ENCODE assay signal across 11 mouse cellular contexts in the genomic region with DNA sequence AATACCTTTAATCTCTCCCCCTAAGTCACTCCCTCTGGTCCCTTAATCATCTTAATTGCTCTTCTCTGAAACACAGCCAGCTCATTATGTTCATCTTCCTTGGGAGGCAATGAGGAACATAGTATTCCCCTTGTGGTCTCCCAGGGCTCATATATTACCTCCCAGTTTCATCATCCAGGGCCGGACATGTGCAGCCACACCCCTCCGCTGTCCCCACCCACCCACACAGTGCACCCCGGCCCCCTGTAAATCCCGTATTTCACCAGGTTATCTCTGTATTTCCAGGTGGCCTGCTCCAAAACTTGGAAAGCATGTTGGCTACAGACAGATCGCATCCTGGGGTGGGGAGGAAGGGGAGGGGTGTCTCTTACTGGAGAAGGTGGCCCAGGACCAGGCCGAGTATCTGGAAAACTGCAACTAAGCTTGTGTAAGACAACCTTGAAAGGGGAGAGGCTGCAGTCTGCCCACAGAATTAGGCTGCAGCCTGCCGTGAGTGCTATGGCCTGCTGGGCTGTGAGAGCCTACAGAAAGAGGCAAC.
DNase-seq lines count a peak whose midpoint lies in the region; ATAC-seq lines count a peak whose summit lies in the region.
"Had no signal": no experiment of that assay in that cellular context is flagged by ENCODE, and none has a peak within 500 bp of the region (broad histone marks: within the 10 kb centered on the region; RNA-seq: fewer than 3 reads in every experiment).

No protein-coding gene starts in this region.

- peak overlapping the region; percentile 62 for H3K27ac ChIP-seq in heart, embryonic 10.5 days
- no peak overlapping the region for H3K27ac ChIP-seq in midbrain, embryonic 16.5 days (ENCODE audit: low read length)
- H3K27ac ChIP-seq in midbrain, embryonic 14.5 days (replicated peaks; ENCODE audit: low read depth, low read length), result no peak overlapping the region
- peak overlapping the region; percentile 69 for H3K27ac ChIP-seq in limb, embryonic 10.5 days
- H3K27ac ChIP-seq: layer of hippocampus, adult 2 months had no signal

- H3K4me2 ChIP-seq in midbrain, embryonic 16.5 days (ENCODE audit: low read length), result no peak overlapping the region
- no peak overlapping the region for H3K4me2 ChIP-seq in midbrain, embryonic 14.5 days (ENCODE audit: low read length)

- no peak for DNase-seq in heart, embryonic 10.5 days (ENCODE audit: low spot score)
- no peak for DNase-seq in heart, postnatal 4 days
- DNase-seq in midbrain, embryonic 14.5 days, result no peak
- no peak for DNase-seq in limb, embryonic 10.5 days (ENCODE audit: low spot score)
- DNase-seq in testis, postnatal 14 days (ENCODE audit: low spot score), result peak; percentile 60
- DNase-seq in adrenal gland, postnatal 10 days, result no peak
- DNase-seq in spleen, postnatal 36 days (ENCODE audit: low spot score in 2 of 2), result no peak
- DNase-seq: lung, postnatal 36 days had no signal

- H3K9ac ChIP-seq in midbrain, embryonic 16.5 days (ENCODE audit: low read depth, low read length), result no peak overlapping the region
- H3K9ac ChIP-seq in midbrain, embryonic 14.5 days (replicated peaks; ENCODE audit: low read length), result no peak overlapping the region

- ATAC-seq in midbrain, embryonic 16.5 days, result 0 out of 2 replicates have a peak, but pooled peaks have one; percentile 32
- no peak for ATAC-seq in midbrain, embryonic 14.5 days (ENCODE audit: low FRiP score, low TSS enrichment)
- ATAC-seq: CD4-positive, CD25-positive, alpha-beta regulatory T cell, adult 4 months had no signal

- WGBS in heart, embryonic 10.5 days, result 38% methylated on average over 7 of the region's 7 CpGs
- WGBS in midbrain, embryonic 16.5 days, result 34% methylated on average over 7 of the region's 7 CpGs
- 40% methylated on average over 7 of the region's 7 CpGs for WGBS in midbrain, embryonic 14.5 days
- 32% methylated on average over 7 of the region's 7 CpGs for WGBS in limb, embryonic 10.5 days

- peaks cover 21% of the 10 kb centered on the region for H3K4me1 ChIP-seq in heart, embryonic 10.5 days
- H3K4me1 ChIP-seq in midbrain, embryonic 16.5 days (ENCODE audit: control insufficient read depth, insufficient read depth, low read length), result no peaks in the 10 kb centered on the region
- no peaks in the 10 kb centered on the region for H3K4me1 ChIP-seq in midbrain, embryonic 14.5 days (ENCODE audit: control insufficient read depth, insufficient read depth, low read length)
- H3K4me1 ChIP-seq in limb, embryonic 10.5 days, result peaks cover 21% of the 10 kb centered on the region

- no peaks in the 10 kb centered on the region for H3K36me3 ChIP-seq in heart, embryonic 10.5 days
- no peaks in the 10 kb centered on the region for H3K36me3 ChIP-seq in midbrain, embryonic 16.5 days (ENCODE audit: control insufficient read depth, insufficient read depth, low read length)
- H3K36me3 ChIP-seq in midbrain, embryonic 14.5 days (ENCODE audit: control insufficient read depth, insufficient read depth, low read length), result no peaks in the 10 kb centered on the region
- H3K36me3 ChIP-seq in limb, embryonic 10.5 days, result no peaks in the 10 kb centered on the region

- no peaks in the 10 kb centered on the region for H3K27me3 ChIP-seq in heart, embryonic 10.5 days (ENCODE audit: insufficient read depth, poor library complexity, severe bottlenecking)
- no peaks in the 10 kb centered on the region for H3K27me3 ChIP-seq in midbrain, embryonic 16.5 days (ENCODE audit: control insufficient read depth, insufficient read depth, low read depth, low read length)
- no peaks in the 10 kb centered on the region for H3K27me3 ChIP-seq in midbrain, embryonic 14.5 days (ENCODE audit: control insufficient read depth, insufficient read depth, low read length)
- no peaks in the 10 kb centered on the region for H3K27me3 ChIP-seq in limb, embryonic 10.5 days (ENCODE audit: low read depth, poor library complexity, severe bottlenecking)

- H3K4me3 ChIP-seq in heart, embryonic 10.5 days, result peak overlapping the region; percentile 22; the same call in 1 of the 2 replicates
- no peak overlapping the region for H3K4me3 ChIP-seq in midbrain, embryonic 16.5 days (ENCODE audit: low read depth, low read length)
- H3K4me3 ChIP-seq in midbrain, embryonic 14.5 days (replicated peaks; ENCODE audit: low read depth, low read length), result no peak overlapping the region
- H3K4me3 ChIP-seq in limb, embryonic 10.5 days, result peak overlapping the region; percentile 23
- H3K4me3 ChIP-seq: layer of hippocampus, adult 2 months had no signal

- H3K9me3 ChIP-seq in heart, embryonic 10.5 days, result no peaks in the 10 kb centered on the region
- H3K9me3 ChIP-seq in midbrain, embryonic 16.5 days (replicated peaks; ENCODE audit: control insufficient read depth, low read length, poor library complexity, severe bottlenecking), result no peaks in the 10 kb centered on the region
- no peaks in the 10 kb centered on the region for H3K9me3 ChIP-seq in midbrain, embryonic 14.5 days (ENCODE audit: control insufficient read depth, low read length)
- no peaks in the 10 kb centered on the region for H3K9me3 ChIP-seq in limb, embryonic 10.5 days (replicated peaks)

Comparison
In these comparisons a context has a peak if more than half of its experiments do, and no peak if none do; other contexts are left out.
1. H3K27ac ChIP-seq: peak in heart, embryonic 10.5 days (single experiment) and limb, embryonic 10.5 days (single experiment); none in midbrain, embryonic 16.5 days (single experiment) and midbrain, embryonic 14.5 days (single experiment).
2. H3K4me3 ChIP-seq: peak in heart, embryonic 10.5 days (single experiment) and limb, embryonic 10.5 days (single experiment); none in midbrain, embryonic 16.5 days (single experiment) and midbrain, embryonic 14.5 days (single experiment).